Mouse (Mus musculus) G1E (cell line): ENCODE data around the gene Polk. TPM values are rescaled to one million over a fixed set of nuclear protein-coding genes. Genes with fewer than 3 reads are reported as not detected.

ENCODE experiments used
- ATAC-seq: 2 replicates; pipeline ENCODE4 v1.8.0; 2016; ENCODE audit warnings: mild to moderate bottlenecking; ENCODE audit not compliant: insufficient number of reproducible peaks, poor library complexity, low FRiP score, severe bottlenecking; ENCODE audit errors: extremely low read depth
- DNase-seq: peaks from one replicate; pipeline ENCODE4 v3.0.0; 2012; ENCODE audit warnings: low spot score
- H3K27me3 ChIP-seq: 2 replicates; pipeline ENCODE4 v1.6.1; 2012; ENCODE audit warnings: mild to moderate bottlenecking, low read length, inconsistent platforms; ENCODE audit not compliant: insufficient read depth
- H3K36me3 ChIP-seq: replicated peaks from 2 replicates; pipeline ENCODE3; 2012; ENCODE audit warnings: mild to moderate bottlenecking, inconsistent platforms
- H3K4me1 ChIP-seq: 2 replicates; pipeline ENCODE4 v1.6.1; 2012; ENCODE audit warnings: low read depth, low read length, inconsistent platforms, mixed read lengths; ENCODE audit not compliant: insufficient read depth
- H3K4me3 ChIP-seq: 2 replicates; pipeline ENCODE4 v1.5.1; 2012; ENCODE audit warnings: low read depth, mild to moderate bottlenecking, inconsistent platforms, low read length, moderate library complexity, mixed read lengths
- H3K9me3 ChIP-seq: replicated peaks from 2 replicates; pipeline ENCODE4 v1.6.1; 2012; ENCODE audit warnings: inconsistent platforms
- CTCF ChIP-seq: IDR thresholded peaks from 2 replicates; pipeline ENCODE4 v1.5.1; 2012; ENCODE audit warnings: low read depth, low read length, inconsistent platforms, mixed read lengths
- GATA1 ChIP-seq: IDR thresholded peaks from 2 replicates; pipeline ENCODE4 v1.6.1; 2012; ENCODE audit warnings: borderline replicate concordance, low read length, inconsistent platforms, mixed read lengths
- GATA2 ChIP-seq: IDR thresholded peaks from 2 replicates; pipeline ENCODE4 v1.6.1; 2012; ENCODE audit warnings: low read depth, low read length, inconsistent platforms, borderline replicate concordance
- POLR2AphosphoS5 ChIP-seq: IDR thresholded peaks from 2 replicates; pipeline ENCODE4 v1.6.1; 2012; ENCODE audit warnings: low read depth, low read length, inconsistent platforms; ENCODE audit not compliant: insufficient replicate concordance
- TAL1 ChIP-seq: conservative IDR thresholded peaks from 2 replicates; pipeline ENCODE4 v1.6.1; 2012; ENCODE audit warnings: low read depth, low read length, inconsistent platforms, mixed read lengths
- polyA plus RNA-seq: library from polyadenylated mRNA; stranded (reverse); fragments of >175 nt; gene quantifications from 2 replicates; pipeline ENCODE4 v1.2.3, GENCODE M21; 2012
- total RNA-seq, 2 experiments: library from RNA; stranded (forward) in 1 of 2; stranded (reverse) in 1 of 2; fragments of 200-1000 nt in 1 of 2; fragments of >200 nt in 1 of 2; fragmentation: Nextera tagmentation in 1 of 2; gene quantifications; 2 replicates each; pipeline ENCODE4 v1.2.3; 2014 to 2017

Polk gene
- total and polyA plus RNA-seq, 3 experiments = 0.72 to 49.7 (median 25.6) TPM

GRCm38 (mm10) chr13:96477226-96477625 lies 65.2 kb downstream of the Polk start:
- ATAC-seq (no peak), DNase-seq (no peak)
- peaks cover 15% of the 10 kb centered on the region for H3K36me3 ChIP-seq
- H3K9me3 ChIP-seq = no peaks in the 10 kb centered on the region
- no peak for TF ChIP-seq GATA2
- TF ChIP-seq CTCF = no peak
- no peak for TF ChIP-seq POLR2AphosphoS5
- no peak for TF ChIP-seq GATA1
- TF ChIP-seq TAL1 = no peak
- H3K4me1 ChIP-seq = no peaks in the 10 kb centered on the region
- no peak overlapping the region for H3K4me3 ChIP-seq
- H3K27me3 ChIP-seq = no peaks in the 10 kb centered on the region

GRCm38 (mm10) chr13:96470957-96471356 lies 71.4 kb downstream of the Polk start, which contains the start of gene Ankdd1b:
TSS of gene Ankdd1b (minus strand) at chr13:96471198.
- Histone ChIP-seq H3K4me1 (no peaks in the 10 kb centered on the region), H3K9me3 (no peaks in the 10 kb centered on the region), H3K36me3 (no peaks in the 10 kb centered on the region), H3K4me3 (no peak within 1 kb of the TSS), H3K27me3 (peaks cover 8% of the 10 kb centered on the region; the same call in 1 of the 2 replicates)
- no peak for TF ChIP-seq CTCF
- no peak for TF ChIP-seq GATA1
- TF ChIP-seq POLR2AphosphoS5 = no peak
- no peak for TF ChIP-seq TAL1
- no peak for TF ChIP-seq GATA2
- DNase-seq (no peak), ATAC-seq (no peak)

GRCm38 (mm10) chr13:96470556-96470955 lies 71.8 kb downstream of the Polk start:
- no peaks in the 10 kb centered on the region for H3K36me3 ChIP-seq
- peaks cover 8% of the 10 kb centered on the region; the same call in 1 of the 2 replicates for H3K27me3 ChIP-seq
- ATAC-seq (no peak), DNase-seq (no peak)
- no peaks in the 10 kb centered on the region for H3K4me1 ChIP-seq
- H3K9me3 ChIP-seq = no peaks in the 10 kb centered on the region
- TF ChIP-seq POLR2AphosphoS5 (no peak), GATA2 (no peak), TAL1 (no peak), GATA1 (no peak), CTCF (no peak)
- no peak overlapping the region for H3K4me3 ChIP-seq

- DNase-seq (no peak), ATAC-seq (no peak)
- H3K4me3 ChIP-seq = no peak overlapping the region
- no peaks in the 10 kb centered on the region for H3K36me3 ChIP-seq
- no peak for TF ChIP-seq CTCF
- TF ChIP-seq GATA1 = no peak
- TF ChIP-seq GATA2 = no peak
- TF ChIP-seq POLR2AphosphoS5 = no peak
- TF ChIP-seq TAL1 = no peak
- H3K27me3 ChIP-seq = peaks cover 21% of the 10 kb centered on the region
- no peaks in the 10 kb centered on the region for H3K4me1 ChIP-seq
- no peaks in the 10 kb centered on the region for H3K9me3 ChIP-seq
Measured at GRCm38 (mm10) chr13:96468678-96469077, 73.7 kb downstream of the Polk start.

- DNase-seq = no peak
- H3K4me1 ChIP-seq = no peaks in the 10 kb centered on the region
- H3K4me3 ChIP-seq = no peak overlapping the region
- H3K27me3 ChIP-seq = peaks cover 26% of the 10 kb centered on the region
- ATAC-seq = no peak
- no peak for TF ChIP-seq GATA2
- TF ChIP-seq TAL1 = no peak
- no peak for TF ChIP-seq CTCF
- TF ChIP-seq GATA1 = no peak
- TF ChIP-seq POLR2AphosphoS5 = no peak
- H3K36me3 ChIP-seq = no peaks in the 10 kb centered on the region
- no peaks in the 10 kb centered on the region for H3K9me3 ChIP-seq
Measured at GRCm38 (mm10) chr13:96465315-96465714, 77.1 kb downstream of the Polk start.

GRCm38 (mm10) chr13:96462644-96463043 lies 79.7 kb downstream of the Polk start:
- Histone ChIP-seq H3K27me3 (peaks cover 31% of the 10 kb centered on the region), H3K4me3 (no peak overlapping the region), H3K36me3 (no peaks in the 10 kb centered on the region), H3K9me3 (no peaks in the 10 kb centered on the region), H3K4me1 (no peaks in the 10 kb centered on the region)
- DNase-seq (no peak), ATAC-seq (no peak)
- no peak for TF ChIP-seq POLR2AphosphoS5
- no peak for TF ChIP-seq CTCF
- no peak for TF ChIP-seq GATA2
- TF ChIP-seq GATA1 = no peak
- TF ChIP-seq TAL1 = no peak

- Histone ChIP-seq H3K27me3 (peaks cover 31% of the 10 kb centered on the region), H3K9me3 (no peaks in the 10 kb centered on the region), H3K36me3 (no peaks in the 10 kb centered on the region), H3K4me1 (no peaks in the 10 kb centered on the region; the same call in 1 of the 2 replicates), H3K4me3 (no peak overlapping the region)
- TF ChIP-seq GATA1 = no peak
- TF ChIP-seq POLR2AphosphoS5 = no peak
- no peak for TF ChIP-seq GATA2
- TF ChIP-seq CTCF = no peak
- TF ChIP-seq TAL1 = no peak
- no peak for DNase-seq
- ATAC-seq = no peak
Measured at GRCm38 (mm10) chr13:96458606-96459005, 83.8 kb downstream of the Polk start.
